Mouse (Mus musculus) ovary, postnatal 14 days (tissue): Measurements from ENCODE around the gene Armh4.
A peak's percentile ranks its signal among the peaks of the same experiment; 100 is the strongest.
"Not testable (repeated sequence)": the region's sequence is repeated elsewhere in the genome, so short reads cannot be mapped to it uniquely, and the experiment has no call there.

Source experiments
- DNase-seq: peaks from one replicate; pipeline ENCODE4 v3.0.0; 2022; ENCODE audit warnings: low spot score

Gene Armh4

DNA sequence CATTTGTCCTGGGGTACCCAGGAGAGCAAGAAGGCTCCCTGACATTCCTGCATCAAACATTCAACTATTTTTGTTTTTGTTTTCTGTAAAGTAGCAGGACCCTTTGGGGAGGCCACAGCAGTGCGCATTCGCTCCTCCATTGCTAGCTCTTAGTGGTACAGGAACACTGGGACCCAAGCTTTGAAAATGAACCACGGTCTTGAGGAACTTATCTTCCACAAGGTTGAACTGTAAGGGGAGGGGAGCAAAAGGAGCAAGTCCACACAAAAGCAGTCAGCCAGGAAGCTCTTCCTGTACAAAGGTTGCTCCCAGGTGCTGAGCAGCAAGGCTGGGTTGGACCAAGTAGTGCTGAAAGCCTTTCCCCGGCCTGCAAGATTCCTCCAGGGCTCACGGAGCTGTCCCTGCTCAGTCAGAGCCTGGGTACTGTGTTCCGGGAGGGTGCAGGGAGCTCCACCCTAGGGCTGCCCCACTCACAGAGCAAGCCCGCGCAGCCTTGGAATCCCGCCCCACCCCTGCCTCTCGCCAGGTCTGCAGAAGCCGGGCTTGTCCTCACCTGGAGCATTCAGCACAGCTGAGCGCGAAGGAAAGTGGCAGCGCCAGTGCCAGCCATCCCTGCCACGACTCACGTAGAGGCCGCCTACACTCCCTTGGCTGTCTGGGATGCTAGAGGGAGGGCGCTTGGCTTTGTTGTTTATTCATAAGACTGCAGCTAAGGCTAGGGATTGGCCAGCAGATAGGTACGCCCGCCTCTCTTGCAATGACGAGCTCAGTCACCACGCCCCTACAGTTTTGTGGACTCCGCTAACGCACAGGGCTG, at the start of gene Armh4:
Gene Armh4 (minus strand): TSS at position 669 of the 817 bp plus-strand sequence.
- peak; percentile 22 for DNase-seq

DNA sequence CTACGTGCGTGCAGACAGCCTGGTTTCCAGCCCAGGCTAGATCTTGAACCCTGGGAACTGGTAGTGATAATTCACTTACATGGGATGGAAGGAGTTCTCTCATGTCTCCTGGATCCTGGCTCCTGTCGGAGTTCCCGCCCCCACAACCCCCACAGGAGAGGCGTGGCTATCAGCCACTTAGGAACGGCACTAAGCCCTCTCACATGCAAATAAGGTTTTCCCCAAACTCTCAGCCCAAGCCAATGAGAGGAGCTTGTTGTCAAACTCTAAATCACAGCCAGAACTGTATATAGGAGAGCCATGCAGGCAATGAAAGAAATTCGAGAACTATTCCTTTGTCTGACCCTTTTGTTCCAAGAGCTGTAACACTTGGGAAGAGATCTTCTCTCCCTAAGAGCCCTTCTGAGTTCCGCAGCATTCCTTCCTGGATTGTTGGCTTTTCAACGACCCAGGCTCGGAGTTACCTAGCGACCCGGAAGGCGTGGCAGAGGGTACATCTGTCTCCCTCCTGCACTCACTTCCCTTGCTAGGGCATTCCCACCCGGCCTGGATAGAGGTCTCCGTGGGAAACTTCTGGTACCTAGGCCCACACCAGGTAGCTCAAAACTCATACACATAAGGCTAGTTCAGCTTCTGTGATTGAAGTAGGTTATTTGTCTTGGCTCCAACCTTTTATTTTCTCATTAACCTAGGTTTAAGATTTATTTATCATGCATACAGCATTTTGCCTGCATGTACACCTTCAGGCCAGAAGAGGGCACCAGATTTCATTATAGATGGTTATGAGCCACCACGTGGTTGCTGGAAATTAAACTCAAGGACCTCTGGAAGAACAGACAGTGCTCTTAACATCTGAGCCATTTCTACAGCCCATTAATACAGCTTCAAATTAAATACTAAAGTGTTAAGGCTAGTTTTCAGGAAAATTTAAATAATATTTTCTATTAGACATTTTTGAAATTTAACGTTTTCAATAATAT, 46.3 kb upstream of the Armh4 start:
- DNase-seq = no peak

- DNase-seq = not testable (repeated sequence)
Measured at GRCm38 (mm10) chr14:49819721-49820440, 36.7 kb upstream of the Armh4 start.

DNA sequence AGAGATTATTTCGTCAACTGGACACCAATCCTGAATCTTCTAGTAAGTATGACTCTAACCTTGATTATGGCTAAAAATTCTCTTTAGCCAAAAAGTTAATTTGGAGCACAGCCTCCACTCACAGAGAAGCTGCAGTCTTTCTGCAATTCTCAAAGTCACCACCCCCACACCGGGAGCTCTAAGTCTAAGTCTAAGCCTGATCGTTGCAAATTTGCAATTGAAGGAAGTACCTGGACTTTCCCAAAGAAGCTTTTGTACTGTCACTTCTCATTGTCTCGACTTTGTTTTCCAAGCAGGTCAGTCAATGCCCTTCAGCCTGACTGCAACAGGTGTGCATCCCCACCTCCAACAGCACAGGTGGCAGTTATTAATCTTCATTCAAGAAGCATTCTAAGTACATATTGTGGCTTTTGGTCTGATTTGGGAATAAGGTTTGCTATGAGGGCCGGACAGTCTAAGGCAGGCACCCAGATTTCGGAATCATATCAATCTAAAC, 35.6 kb upstream of the Armh4 start:
- not testable (repeated sequence) for DNase-seq

DNA sequence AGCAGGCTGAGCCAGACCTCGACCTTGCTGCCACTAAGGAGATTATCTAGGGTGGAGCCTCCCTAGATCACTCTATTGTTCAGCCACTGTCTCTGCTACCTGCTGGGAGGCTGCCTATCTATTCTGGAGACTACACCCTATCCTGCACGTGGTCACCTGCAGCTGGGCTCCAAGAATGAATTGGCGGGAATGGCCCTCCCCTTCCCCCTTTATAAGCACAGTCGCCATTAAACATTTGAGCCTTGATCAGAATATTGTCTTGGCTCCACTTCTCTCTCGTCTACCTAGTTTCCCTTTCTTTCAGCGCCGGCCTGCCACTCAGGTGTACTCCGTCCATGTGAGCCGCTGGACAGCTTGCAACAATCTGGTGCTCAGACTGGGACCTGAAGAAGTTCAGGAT, 29.8 kb upstream of the Armh4 start:
- not testable (repeated sequence) for DNase-seq

GRCm38 (mm10) chr14:49805051-49805450, 21.9 kb upstream of the Armh4 start:
- DNase-seq = not testable (repeated sequence)

- DNase-seq = no peak
Measured at GRCm38 (mm10) chr14:49801444-49801843, 18.3 kb upstream of the Armh4 start.

DNA sequence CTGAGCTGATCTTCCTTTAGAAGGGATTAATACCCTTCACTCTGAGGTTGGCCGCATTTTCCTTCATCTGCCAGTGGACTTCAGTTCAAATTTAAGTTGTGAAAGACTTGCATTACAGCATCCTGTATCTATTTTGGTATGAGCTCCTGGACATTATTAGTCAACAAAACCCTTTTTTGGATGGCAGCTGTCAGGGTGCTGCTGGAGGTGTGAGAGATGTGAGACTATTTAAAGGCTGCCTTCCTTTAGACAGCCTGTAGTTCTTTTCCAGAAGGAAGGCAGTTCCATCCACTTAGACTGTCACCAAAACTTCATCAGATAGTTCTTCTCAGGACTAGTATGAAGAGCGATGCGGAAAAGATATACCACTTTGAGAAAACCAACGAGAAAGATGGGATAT, 10.8 kb upstream of the Armh4 start:
- no peak for DNase-seq

GRCm38 (mm10) chr14:49790542-49790941, 7.4 kb upstream of the Armh4 start:
- no peak for DNase-seq

- DNase-seq = peak; percentile 52
Measured at GRCm38 (mm10) chr14:49785793-49786192, 2.6 kb upstream of the Armh4 start.

DNA sequence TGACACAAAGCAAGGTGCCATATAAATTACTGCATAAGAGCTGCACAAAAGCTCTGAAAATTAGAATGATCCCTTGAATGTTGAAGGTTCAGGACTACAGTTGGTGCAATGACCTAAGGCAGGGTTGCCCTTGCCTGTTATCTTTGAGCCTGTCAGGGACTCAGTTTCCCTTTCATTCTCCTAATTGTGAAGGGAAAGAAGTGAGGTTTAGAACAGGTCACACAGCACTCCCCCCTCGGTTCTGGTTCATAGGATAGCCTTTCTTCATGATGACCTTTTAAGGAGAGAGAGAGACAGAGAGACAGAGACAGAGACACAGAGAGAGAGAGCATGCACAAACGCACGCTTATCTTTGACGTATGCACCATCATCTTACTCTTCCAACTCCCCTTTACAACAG, 683 bp upstream of the Armh4 start:
- DNase-seq = no peak

DNA sequence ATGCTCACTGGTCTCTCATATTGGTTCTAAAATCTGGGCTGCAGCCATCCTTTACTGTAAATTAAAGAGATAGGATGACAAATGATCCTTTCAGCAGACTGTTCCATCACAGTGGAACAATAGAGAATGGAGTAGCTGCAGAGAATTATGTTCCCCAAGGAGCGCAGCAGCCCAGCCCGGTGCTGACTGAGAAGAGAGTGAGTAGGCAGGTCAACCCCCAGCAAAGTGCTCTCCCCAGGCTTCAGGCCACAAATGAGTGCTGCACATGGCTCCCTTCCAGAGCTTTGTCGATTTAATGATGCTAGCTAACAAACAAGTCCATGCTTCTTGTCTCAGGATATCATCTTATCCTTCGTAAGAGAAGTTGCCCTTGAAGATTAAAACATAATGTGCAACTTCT, 2.8 kb downstream of the Armh4 start:
- no peak for DNase-seq

DNA sequence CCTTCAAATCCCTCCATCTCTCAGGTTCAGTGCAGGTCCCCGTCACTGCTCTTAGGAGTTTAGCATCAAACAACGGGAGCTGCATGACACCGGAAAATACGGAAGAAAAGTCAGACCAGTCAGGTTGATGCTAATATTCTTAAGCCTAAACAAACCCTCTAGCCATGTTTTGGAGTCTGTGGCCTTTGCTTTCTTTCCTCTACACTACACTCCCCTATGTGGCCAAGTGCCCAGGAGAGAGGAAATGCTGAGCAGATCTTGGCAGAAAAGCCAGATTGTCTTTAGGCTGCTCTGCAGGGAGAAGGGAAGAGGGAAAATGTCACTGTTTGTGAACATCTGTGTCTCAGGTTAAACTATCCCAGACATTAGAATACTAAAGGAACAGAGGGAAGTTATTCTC, 5.6 kb downstream of the Armh4 start:
- peak; percentile 18 for DNase-seq

GRCm38 (mm10) chr14:49771746-49772145, 11.4 kb downstream of the Armh4 start:
- peak; percentile 5 for DNase-seq

GRCm38 (mm10) chr14:49766601-49767000, 16.6 kb downstream of the Armh4 start:
- no peak for DNase-seq

GRCm38 (mm10) chr14:49755845-49756244, 27.3 kb downstream of the Armh4 start:
- no peak for DNase-seq

- no peak for DNase-seq
Measured at GRCm38 (mm10) chr14:49752614-49753013, 30.6 kb downstream of the Armh4 start.

- no peak for DNase-seq
Measured at GRCm38 (mm10) chr14:49745874-49746273, 37.3 kb downstream of the Armh4 start.

- no peak for DNase-seq
Measured at GRCm38 (mm10) chr14:49743946-49744526, 39.1 kb downstream of the Armh4 start.

- DNase-seq = no peak
Measured at GRCm38 (mm10) chr14:49739328-49739727, 43.9 kb downstream of the Armh4 start.

GRCm38 (mm10) chr14:49738441-49739088, 44.6 kb downstream of the Armh4 start:
- no peak for DNase-seq
